Mouse (Mus musculus): Measurements from ENCODE around the gene Tmem210.

Tmem210 gene

GRCm38 (mm10) chr2:25297093-25297492, 9.1 kb downstream of the Tmem210 start:
- no peak for DNase-seq (ENCODE audit: low spot score)

GRCm38 (mm10) chr2:25298046-25298445, 10.1 kb downstream of the Tmem210 start:
- DNase-seq (ENCODE audit: low spot score), result no peak

GRCm38 (mm10) chr2:25303452-25303851, 15.5 kb downstream of the Tmem210 start:
- DNase-seq (ENCODE audit: low spot score), result no peak

- no peak for DNase-seq (ENCODE audit: low spot score)
Measured at GRCm38 (mm10) chr2:25303931-25304656, 16.1 kb downstream of the Tmem210 start.

- no peak for DNase-seq (ENCODE audit: low spot score)
Measured at GRCm38 (mm10) chr2:25304657-25305541, 17.0 kb downstream of the Tmem210 start.

GRCm38 (mm10) chr2:25305587-25306359, 17.8 kb downstream of the Tmem210 start:
- no peak for DNase-seq (ENCODE audit: low spot score)

GRCm38 (mm10) chr2:25310180-25310579, 22.2 kb downstream of the Tmem210 start:
- no peak for DNase-seq (ENCODE audit: low spot score)

GRCm38 (mm10) chr2:25310969-25311368, 23.0 kb downstream of the Tmem210 start:
- DNase-seq (ENCODE audit: low spot score), result no peak

- DNase-seq (ENCODE audit: low spot score), result no peak
Measured at GRCm38 (mm10) chr2:25311491-25311891, 23.5 kb downstream of the Tmem210 start.

- DNase-seq (ENCODE audit: low spot score), result no peak
Measured at GRCm38 (mm10) chr2:25318119-25318966, 30.4 kb downstream of the Tmem210 start.

- peak; percentile 72 for DNase-seq (ENCODE audit: low spot score)
Measured at GRCm38 (mm10) chr2:25318971-25319773, 31.2 kb downstream of the Tmem210 start, which contains the start of gene Grin1. Gene Grin1 (minus strand): TSS chr2:25319187.

- no peak for DNase-seq (ENCODE audit: low spot score)
Measured at GRCm38 (mm10) chr2:25320084-25320483, 32.1 kb downstream of the Tmem210 start.

GRCm38 (mm10) chr2:25326036-25326435, 38.1 kb downstream of the Tmem210 start:
- DNase-seq (ENCODE audit: low spot score), result no peak

- no peak for DNase-seq (ENCODE audit: low spot score)
Measured at GRCm38 (mm10) chr2:25328440-25328839, 40.5 kb downstream of the Tmem210 start.

- no peak for DNase-seq (ENCODE audit: low spot score)
Measured at GRCm38 (mm10) chr2:25331470-25331869, 43.5 kb downstream of the Tmem210 start.

GRCm38 (mm10) chr2:25332286-25333160, 44.6 kb downstream of the Tmem210 start, which contains the start of gene Man1b1:
Gene Man1b1 (plus strand): TSS chr2:25332338.
- DNase-seq (ENCODE audit: low spot score), result peak; percentile 99

GRCm38 (mm10) chr2:25333569-25333968, 45.6 kb downstream of the Tmem210 start:
- no peak for DNase-seq (ENCODE audit: low spot score)

GRCm38 (mm10) chr2:25338303-25338702, 50.4 kb downstream of the Tmem210 start:
- no peak for DNase-seq (ENCODE audit: low spot score)
